Mouse (Mus musculus): ENCODE results near the gene Ap5s1. TPM values are rescaled to one million over a fixed set of nuclear protein-coding genes. Genes with fewer than 3 reads are reported as not detected.
A peak's percentile ranks its signal among the peaks of the same experiment; 100 is the strongest.

Ap5s1 gene
- polyA plus RNA-seq, 1 experiment from 2014 or later, result 35.2 TPM

DNA sequence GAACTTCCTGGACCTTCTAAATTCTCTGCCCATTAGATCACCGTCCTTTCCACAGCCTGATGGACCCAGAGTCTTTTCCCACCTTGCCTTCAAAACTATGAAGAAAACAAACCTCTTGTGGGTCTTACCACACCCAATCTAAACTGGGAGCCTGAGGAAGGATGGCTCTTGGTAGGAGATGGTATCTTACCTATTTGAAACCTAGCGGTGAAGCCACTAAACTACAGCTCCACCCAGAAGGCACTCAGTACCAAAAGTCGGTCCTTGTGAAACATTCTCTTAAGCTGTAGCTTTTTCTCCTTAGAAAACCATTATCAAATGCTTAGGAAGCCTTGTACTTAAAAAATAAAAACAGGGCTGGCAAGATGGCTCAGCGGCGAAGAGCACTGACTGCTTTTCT is 18.6 kb upstream of the Ap5s1 start:
- Histone ChIP-seq H3K27me3 (replicated peaks) (no peaks in the 10 kb centered on the region), H3K4me2 (peak overlapping the region; percentile 88; the same call in 1 of the 2 replicates), H3K4me3 (replicated peaks) (no peak overlapping the region), H3K9ac (replicated peaks) (no peak overlapping the region), H3K36me3 (peaks cover 9% of the 10 kb centered on the region), H3K27ac (replicated peaks) (no peak overlapping the region), H3K9me3 (replicated peaks) (no peaks in the 10 kb centered on the region), H3K4me1 (peaks cover 41% of the 10 kb centered on the region)
- ATAC-seq (ENCODE audit: low FRiP score), result no peak
- 97% methylated on average over 5 of the region's 5 CpGs for WGBS

DNA sequence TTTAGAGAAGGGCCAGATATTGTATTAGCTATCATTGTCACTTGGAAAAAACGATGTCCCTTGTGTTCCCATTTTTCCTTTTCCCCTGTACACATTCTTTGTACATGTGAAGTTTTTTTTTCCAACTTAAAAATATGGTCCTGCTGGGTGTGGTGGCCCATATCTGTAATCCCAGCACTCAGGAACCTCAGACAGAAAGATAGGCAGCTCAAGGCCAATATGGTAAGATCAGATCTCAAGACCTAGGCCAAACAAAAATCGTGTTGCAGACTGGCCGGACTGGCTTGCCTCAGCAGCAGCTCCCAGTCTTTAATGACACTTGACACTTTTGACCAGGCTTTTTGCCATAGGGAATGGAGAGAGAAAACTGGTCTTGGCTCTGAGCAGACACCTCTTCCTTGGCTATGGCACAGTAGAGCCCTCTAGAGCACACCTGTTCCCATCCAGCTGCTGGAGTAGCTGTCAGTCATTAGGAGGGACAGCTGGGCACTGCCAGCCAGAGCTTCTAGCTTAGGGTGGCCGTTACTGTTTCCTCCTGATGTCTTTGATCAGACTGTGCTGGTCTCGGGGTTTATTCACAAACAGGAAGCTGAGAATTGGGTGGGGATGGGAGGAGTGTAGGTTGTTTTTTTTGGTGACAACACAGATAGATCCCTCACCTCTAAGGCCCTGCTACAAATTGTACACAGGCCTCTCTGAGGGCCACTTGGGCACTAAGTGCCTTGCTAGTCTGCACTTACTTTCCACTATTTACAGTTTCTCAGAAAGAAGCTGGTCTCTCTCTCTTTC is 17.2 kb upstream of the Ap5s1 start:
- Histone ChIP-seq H3K27ac (replicated peaks) (peak overlapping the region; percentile 43), H3K4me2 (no peak overlapping the region; the same call in 1 of the 2 replicates), H3K9ac (replicated peaks) (no peak overlapping the region; the same call in 1 of the 2 replicates), H3K27me3 (replicated peaks) (no peaks in the 10 kb centered on the region), H3K36me3 (peaks cover 21% of the 10 kb centered on the region), H3K4me3 (replicated peaks) (no peak overlapping the region), H3K4me1 (peaks cover 41% of the 10 kb centered on the region), H3K9me3 (replicated peaks) (no peaks in the 10 kb centered on the region)
- no peak for ATAC-seq (ENCODE audit: low FRiP score)
- WGBS, result 42% methylated on average over 5 of the region's 5 CpGs

- Histone ChIP-seq H3K27ac (replicated peaks) (peak overlapping the region; percentile 43), H3K4me2 (no peak overlapping the region), H3K4me1 (peaks cover 41% of the 10 kb centered on the region), H3K4me3 (replicated peaks) (no peak overlapping the region), H3K9me3 (replicated peaks) (no peaks in the 10 kb centered on the region), H3K9ac (replicated peaks) (peak overlapping the region; percentile 4; the same call in 1 of the 2 replicates), H3K27me3 (replicated peaks) (no peaks in the 10 kb centered on the region), H3K36me3 (peaks cover 26% of the 10 kb centered on the region)
- 13% methylated on average over 10 of the region's 10 CpGs for WGBS
- no peak for ATAC-seq (ENCODE audit: low FRiP score)
Observed at GRCm38 (mm10) chr2:131190344-131191004, 16.4 kb upstream of the Ap5s1 start.

- Histone ChIP-seq H3K27me3 (replicated peaks) (no peaks in the 10 kb centered on the region), H3K4me2 (no peak overlapping the region), H3K4me1 (peaks cover 40% of the 10 kb centered on the region), H3K4me3 (replicated peaks) (no peak overlapping the region), H3K9ac (replicated peaks) (peak overlapping the region; percentile 4; the same call in 1 of the 2 replicates), H3K27ac (replicated peaks) (peak overlapping the region; percentile 43; the same call in 1 of the 2 replicates), H3K36me3 (peaks cover 26% of the 10 kb centered on the region), H3K9me3 (replicated peaks) (no peaks in the 10 kb centered on the region)
- 60% methylated on average over 7 of the region's 7 CpGs for WGBS
- no peak for ATAC-seq (ENCODE audit: low FRiP score)
Observed at GRCm38 (mm10) chr2:131191005-131191390, 15.9 kb upstream of the Ap5s1 start.

DNA sequence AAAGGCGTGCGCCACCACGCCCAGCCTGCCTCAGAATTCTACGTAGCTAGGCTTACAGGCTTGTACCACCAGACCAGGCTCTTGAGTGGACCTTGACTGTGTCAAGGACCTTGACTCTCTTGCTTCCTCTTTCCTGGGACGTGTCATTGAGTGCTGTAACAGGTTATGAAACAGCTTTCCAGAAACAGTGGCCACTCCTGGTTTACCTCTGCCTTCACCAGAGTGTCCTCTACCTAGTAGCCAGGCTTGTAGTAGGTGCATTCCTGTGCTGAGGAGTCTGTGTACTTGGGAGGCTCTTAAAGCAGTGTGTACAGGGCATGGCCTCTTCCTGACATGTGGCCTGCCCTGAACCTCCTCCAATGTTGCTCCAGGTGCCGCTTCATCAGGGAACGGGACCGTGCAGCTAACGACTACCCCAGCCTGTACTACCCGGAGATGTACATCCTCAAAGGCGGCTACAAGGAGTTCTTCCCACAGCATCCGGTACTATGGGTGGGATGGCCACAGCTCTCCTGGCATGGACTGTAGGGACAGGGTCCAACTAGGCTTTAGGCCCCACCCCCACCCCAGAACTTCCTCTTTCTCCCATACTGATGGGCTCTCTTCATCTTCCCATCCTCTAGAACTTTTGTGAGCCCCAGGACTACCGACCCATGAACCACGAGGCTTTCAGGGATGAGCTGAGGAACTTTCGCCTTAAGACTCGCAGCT is 10.1 kb upstream of the Ap5s1 start:
- H3K36me3 ChIP-seq, result peaks cover 31% of the 10 kb centered on the region
- 94% methylated on average over 16 of the region's 16 CpGs for WGBS
- H3K9ac ChIP-seq (replicated peaks), result no peak overlapping the region
- H3K27me3 ChIP-seq (replicated peaks), result no peaks in the 10 kb centered on the region
- H3K9me3 ChIP-seq (replicated peaks), result no peaks in the 10 kb centered on the region
- no peak for ATAC-seq (ENCODE audit: low FRiP score)
- no peak overlapping the region for H3K4me2 ChIP-seq
- no peak overlapping the region for H3K27ac ChIP-seq (replicated peaks)
- H3K4me3 ChIP-seq (replicated peaks), result no peak overlapping the region
- no peaks in the 10 kb centered on the region for H3K4me1 ChIP-seq

DNA sequence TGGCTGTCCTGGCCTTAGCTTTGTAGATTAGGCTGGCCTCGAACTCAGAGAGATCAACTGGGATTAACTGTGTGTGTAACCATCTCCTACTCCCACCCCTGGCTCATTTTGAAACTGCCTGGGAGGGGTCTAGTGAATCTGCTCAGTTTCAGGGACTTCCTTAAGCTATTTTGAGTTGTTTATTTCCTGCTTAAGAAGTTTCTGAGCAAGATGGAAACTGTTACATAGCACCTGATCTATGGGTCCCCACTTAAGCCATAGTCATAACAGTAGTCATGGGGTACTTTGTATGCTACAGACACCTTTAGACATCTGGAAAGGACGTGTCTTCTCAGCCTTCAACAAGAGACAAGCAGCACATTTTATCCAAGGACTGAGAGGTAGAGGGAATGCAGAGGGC is 6.2 kb upstream of the Ap5s1 start:
- Histone ChIP-seq H3K4me3 (replicated peaks) (no peak overlapping the region), H3K4me2 (no peak overlapping the region), H3K27ac (replicated peaks) (no peak overlapping the region), H3K27me3 (replicated peaks) (no peaks in the 10 kb centered on the region), H3K36me3 (peaks cover 5% of the 10 kb centered on the region; the same call in 1 of the 2 replicates), H3K4me1 (no peaks in the 10 kb centered on the region), H3K9ac (replicated peaks) (no peak overlapping the region), H3K9me3 (replicated peaks) (no peaks in the 10 kb centered on the region)
- 88% methylated on average over 2 of the region's 2 CpGs for WGBS
- ATAC-seq (ENCODE audit: low FRiP score), result no peak

DNA sequence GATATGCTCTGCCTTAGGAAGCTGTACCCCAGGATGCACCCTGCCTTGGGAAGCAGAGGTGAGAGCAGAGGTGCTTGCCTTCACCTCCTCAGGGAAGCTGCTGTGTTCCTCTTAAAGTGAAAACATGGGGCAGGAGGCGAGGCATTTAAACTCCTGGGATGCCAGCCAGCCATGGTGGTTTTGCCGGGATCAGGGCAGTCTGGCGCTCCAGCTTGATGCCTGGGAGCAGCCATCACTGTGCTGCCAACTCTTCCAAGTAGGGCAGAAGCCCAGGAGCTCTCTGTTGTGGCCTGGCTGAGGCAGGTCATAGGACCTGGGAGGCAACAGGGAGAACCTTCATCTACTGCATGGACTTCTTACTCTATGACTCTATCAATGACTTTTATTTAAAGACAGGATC is 5.6 kb upstream of the Ap5s1 start:
- WGBS, result 94% methylated on average over 3 of the region's 3 CpGs
- Histone ChIP-seq H3K27me3 (replicated peaks) (no peaks in the 10 kb centered on the region), H3K4me2 (no peak overlapping the region), H3K9ac (replicated peaks) (no peak overlapping the region), H3K4me1 (no peaks in the 10 kb centered on the region), H3K4me3 (replicated peaks) (no peak overlapping the region), H3K36me3 (peaks cover 5% of the 10 kb centered on the region; the same call in 1 of the 2 replicates), H3K27ac (replicated peaks) (no peak overlapping the region), H3K9me3 (replicated peaks) (no peaks in the 10 kb centered on the region)
- ATAC-seq (ENCODE audit: low FRiP score), result no peak

- H3K27ac ChIP-seq (replicated peaks), result no peak overlapping the region
- H3K4me1 ChIP-seq, result no peaks in the 10 kb centered on the region
- peaks cover 3% of the 10 kb centered on the region; the same call in 1 of the 2 replicates for H3K36me3 ChIP-seq
- no peaks in the 10 kb centered on the region for H3K9me3 ChIP-seq (replicated peaks)
- 88% methylated on average over 6 of the region's 6 CpGs for WGBS
- no peak for ATAC-seq (ENCODE audit: low FRiP score)
- no peak overlapping the region for H3K4me3 ChIP-seq (replicated peaks)
- no peak overlapping the region for H3K9ac ChIP-seq (replicated peaks)
- no peak overlapping the region for H3K4me2 ChIP-seq
- H3K27me3 ChIP-seq (replicated peaks), result no peaks in the 10 kb centered on the region
Observed at GRCm38 (mm10) chr2:131203816-131204409, 3.0 kb upstream of the Ap5s1 start.

- WGBS, result 53% methylated on average over 7 of the region's 7 CpGs
- Histone ChIP-seq H3K9me3 (replicated peaks) (no peaks in the 10 kb centered on the region), H3K4me1 (peaks cover 5% of the 10 kb centered on the region), H3K9ac (replicated peaks) (no peak overlapping the region), H3K36me3 (peaks cover 3% of the 10 kb centered on the region; the same call in 1 of the 2 replicates), H3K27ac (replicated peaks) (0 out of 2 replicates have a peak overlapping the region, but pooled peaks have one; percentile 28), H3K27me3 (replicated peaks) (no peaks in the 10 kb centered on the region), H3K4me2 (no peak overlapping the region), H3K4me3 (replicated peaks) (no peak overlapping the region)
- no peak for ATAC-seq (ENCODE audit: low FRiP score)
Observed at GRCm38 (mm10) chr2:131204410-131204981, 2.4 kb upstream of the Ap5s1 start.

DNA sequence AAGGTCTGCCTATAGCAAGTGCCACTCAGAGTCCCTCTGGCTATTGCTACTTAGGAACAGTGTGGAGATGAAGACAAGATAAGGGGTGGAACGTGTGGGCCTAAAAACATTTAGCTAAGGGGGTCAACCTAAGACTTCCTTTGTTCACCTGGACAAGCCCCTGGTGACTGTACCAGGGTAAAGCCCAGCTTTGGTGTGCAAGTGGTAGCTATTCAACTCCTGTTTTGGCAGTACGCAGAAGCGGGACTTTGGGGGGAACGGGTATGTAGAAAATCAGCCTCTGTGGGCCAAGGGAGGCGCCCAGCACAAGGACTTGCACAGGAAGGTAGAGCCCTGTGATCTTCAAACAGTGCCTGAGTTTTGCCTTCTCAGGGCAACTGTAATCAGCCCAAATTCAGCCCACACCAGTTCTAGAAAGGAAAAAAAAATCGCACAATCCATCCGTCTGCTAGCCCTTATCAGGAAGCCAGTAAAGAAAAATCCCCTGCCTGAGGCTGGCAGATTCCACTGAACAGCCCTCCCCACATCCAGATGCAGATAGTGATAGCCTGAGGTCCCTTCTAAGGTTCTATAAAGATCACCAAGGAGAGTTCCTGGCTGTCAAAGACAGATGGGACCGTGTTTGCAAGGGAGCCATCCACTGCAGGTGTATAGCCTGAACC is 1.2 kb upstream of the Ap5s1 start:
- no peaks in the 10 kb centered on the region for H3K36me3 ChIP-seq
- H3K27ac ChIP-seq (replicated peaks), result no peak overlapping the region
- H3K4me3 ChIP-seq (replicated peaks), result no peak overlapping the region
- 93% methylated on average over 8 of the region's 8 CpGs for WGBS
- H3K27me3 ChIP-seq (replicated peaks), result no peaks in the 10 kb centered on the region
- H3K4me2 ChIP-seq, result no peak overlapping the region
- no peak for ATAC-seq (ENCODE audit: low FRiP score)
- peaks cover 8% of the 10 kb centered on the region for H3K4me1 ChIP-seq
- H3K9me3 ChIP-seq (replicated peaks), result no peaks in the 10 kb centered on the region
- no peak overlapping the region for H3K9ac ChIP-seq (replicated peaks)

DNA sequence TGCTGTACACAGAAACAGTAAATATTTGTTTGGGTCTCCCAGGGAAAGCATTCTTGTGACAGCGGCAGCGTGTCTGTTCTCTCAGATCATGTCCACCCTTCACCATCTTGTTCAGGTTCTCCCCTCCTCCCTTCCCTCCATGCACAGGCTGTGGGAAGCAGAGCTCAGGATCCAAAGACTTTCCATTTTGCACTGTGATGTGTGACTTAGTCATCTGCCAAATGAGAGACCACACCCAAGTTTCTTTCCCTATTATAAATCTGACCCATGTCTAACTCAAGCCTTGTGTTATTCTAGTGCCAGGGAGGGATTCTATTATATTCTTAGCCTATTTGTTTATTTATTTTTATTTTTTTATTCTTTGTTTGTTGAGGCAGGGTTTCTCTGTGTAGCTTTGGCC is 1.5 kb downstream of the Ap5s1 start:
- H3K9ac ChIP-seq (replicated peaks), result no peak overlapping the region
- no peaks in the 10 kb centered on the region for H3K9me3 ChIP-seq (replicated peaks)
- no peak overlapping the region for H3K4me2 ChIP-seq
- peaks cover 19% of the 10 kb centered on the region for H3K4me1 ChIP-seq
- no peak overlapping the region for H3K27ac ChIP-seq (replicated peaks)
- no peak overlapping the region for H3K4me3 ChIP-seq (replicated peaks)
- peaks cover 10% of the 10 kb centered on the region; the same call in 1 of the 2 replicates for H3K36me3 ChIP-seq
- WGBS, result 94% methylated on average over 2 of the region's 2 CpGs
- no peak for ATAC-seq (ENCODE audit: low FRiP score)
- H3K27me3 ChIP-seq (replicated peaks), result no peaks in the 10 kb centered on the region

Measured in neural tube, embryonic 15.5 days (tissue).